ENCODE assay signal across 12 mouse cellular contexts in genomic region chr15:30515425-30515824, GRCm38 (mm10).
A peak's percentile ranks its signal among the peaks of the same experiment; 100 is the strongest.
DNase-seq lines count a peak whose midpoint lies in the region; ATAC-seq lines count a peak whose summit lies in the region.
"Had no signal": no experiment of that assay in that cellular context is flagged by ENCODE, and none has a peak within 500 bp of the region (broad histone marks: within the 10 kb centered on the region; RNA-seq: fewer than 3 reads in every experiment).

No protein-coding gene starts in this region.

- H3K4me3 ChIP-seq in kidney, embryonic 15.5 days (replicated peaks), result no peak overlapping the region
- H3K4me3 ChIP-seq: embryonic facial prominence, embryonic 13.5 days had no signal

- H3K9me3 ChIP-seq in kidney, embryonic 15.5 days (replicated peaks), result no peaks in the 10 kb centered on the region
- H3K9me3 ChIP-seq: embryonic facial prominence, embryonic 13.5 days had no signal

- H3K27me3 ChIP-seq in kidney, embryonic 15.5 days, result no peaks in the 10 kb centered on the region
- H3K27me3 ChIP-seq: embryonic facial prominence, embryonic 13.5 days had no signal

- 76% methylated on average over 4 of the region's 4 CpGs for WGBS in kidney, embryonic 15.5 days

- no peak overlapping the region for H3K9ac ChIP-seq in kidney, embryonic 15.5 days
- H3K9ac ChIP-seq: embryonic facial prominence, embryonic 13.5 days had no signal

- H3K36me3 ChIP-seq in kidney, embryonic 15.5 days, result no peaks in the 10 kb centered on the region
- H3K36me3 ChIP-seq: embryonic facial prominence, embryonic 13.5 days had no signal

- DNase-seq in cerebellum, adult 11 months, result peak; percentile 22
- DNase-seq in kidney, postnatal 10 days, result peak; percentile 48
- peak; percentile 3 for DNase-seq in urinary bladder, postnatal 14 days (ENCODE audit: low spot score)
- DNase-seq in urinary bladder, adult 2 months (ENCODE audit: low spot score), result no peak
- no peak for DNase-seq in thymus, postnatal 25 days
- DNase-seq in thymus, postnatal 14 days, result no peak
- DNase-seq: B cell, adult 2 months; lung, postnatal 4 days had no signal

- H3K27ac ChIP-seq in kidney, embryonic 15.5 days, result no peak overlapping the region
- H3K27ac ChIP-seq: embryonic facial prominence, embryonic 13.5 days had no signal

- no peak for ATAC-seq in cerebellum, adult (ENCODE audit: insufficient number of reproducible peaks, low FRiP score, low TSS enrichment)
- no peak for ATAC-seq in kidney, embryonic 15.5 days (replicated peaks; ENCODE audit: low FRiP score)
- ATAC-seq: inflammation-experienced regulatory T-cells, adult 6 months had no signal

- no peaks in the 10 kb centered on the region for H3K4me1 ChIP-seq in kidney, embryonic 15.5 days
- H3K4me1 ChIP-seq: embryonic facial prominence, embryonic 13.5 days had no signal

- no peak overlapping the region for H3K4me2 ChIP-seq in kidney, embryonic 15.5 days
- H3K4me2 ChIP-seq: embryonic facial prominence, embryonic 13.5 days had no signal

Comparison
In these comparisons a context has a peak if more than half of its experiments do, and no peak if none do; other contexts are left out.
1. DNase-seq: peak in cerebellum, adult 11 months (single experiment), kidney, postnatal 10 days (single experiment) and urinary bladder, postnatal 14 days (single experiment); none in urinary bladder, adult 2 months (single experiment), thymus, postnatal 25 days (single experiment) and thymus, postnatal 14 days (single experiment).